Mouse (Mus musculus): Measurements from ENCODE around the gene Zfp42. TPM values are rescaled to one million over a fixed set of nuclear protein-coding genes. Genes with fewer than 3 reads are reported as not detected.
"Not testable (repeated sequence)": the region's sequence is repeated elsewhere in the genome, so short reads cannot be mapped to it uniquely, and the experiment has no call there.

Zfp42 gene
- total RNA-seq (2021) = not detected
- long read RNA-seq, experiment 1 = 0 reads
- long read RNA-seq, experiment 2 = 0 reads

GRCm38 (mm10) chr8:43306896-43307295, at the start of gene Zfp42:
TSS of gene Zfp42 (minus strand) at chr8:43306980.
- TF ChIP-seq CTCF (conservative IDR thresholded peaks at IDR 0.05) = no peak
- Histone ChIP-seq H3K27ac (no peak within 1 kb of the TSS), H3K4me3 (no peak within 1 kb of the TSS)
- no peak for DNase-seq (ENCODE audit: low spot score in 2 of 2)

GRCm38 (mm10) chr8:43356069-43356770, 49.4 kb upstream of the Zfp42 start:
- no peak for DNase-seq (ENCODE audit: low spot score in 2 of 2)
- Histone ChIP-seq H3K27ac (no peak overlapping the region), H3K4me3 (no peak overlapping the region)
- no peak for TF ChIP-seq CTCF (conservative IDR thresholded peaks at IDR 0.05)

- not testable (repeated sequence) for H3K27ac ChIP-seq; H3K4me3 ChIP-seq; DNase-seq (ENCODE audit: low spot score in 2 of 2)
Measured at GRCm38 (mm10) chr8:43352241-43352640, 45.5 kb upstream of the Zfp42 start.

- no peak for DNase-seq (ENCODE audit: low spot score in 2 of 2)
- no peak overlapping the region for H3K27ac ChIP-seq
- TF ChIP-seq CTCF (conservative IDR thresholded peaks at IDR 0.05) = no peak
- no peak overlapping the region for H3K4me3 ChIP-seq
Measured at GRCm38 (mm10) chr8:43338555-43338954, 31.8 kb upstream of the Zfp42 start.

DNA sequence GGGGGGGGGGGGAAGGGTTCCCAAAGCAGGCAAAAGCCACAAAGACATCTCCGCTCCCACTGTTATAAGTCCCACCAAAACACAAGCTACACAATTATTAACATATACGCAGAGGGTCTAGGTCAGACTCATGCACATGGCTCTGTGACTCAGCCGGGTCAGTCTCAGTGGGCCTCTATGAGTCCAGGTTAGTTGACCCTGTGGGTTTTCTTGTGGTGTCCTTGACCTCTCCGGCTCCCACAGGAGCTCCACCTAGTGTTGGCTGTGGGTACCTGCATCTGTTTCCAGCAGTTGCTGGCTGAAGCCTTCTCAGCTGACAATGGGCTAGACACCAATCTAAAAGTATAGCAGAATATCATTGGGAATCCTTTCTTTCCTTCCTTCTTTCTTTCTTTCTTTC, 26.7 kb upstream of the Zfp42 start:
- peak; percentile 69 for TF ChIP-seq CTCF (conservative IDR thresholded peaks at IDR 0.05)
- H3K27ac ChIP-seq = no peak overlapping the region
- no peak overlapping the region for H3K4me3 ChIP-seq
- no peak for DNase-seq (ENCODE audit: low spot score in 2 of 2)

DNA sequence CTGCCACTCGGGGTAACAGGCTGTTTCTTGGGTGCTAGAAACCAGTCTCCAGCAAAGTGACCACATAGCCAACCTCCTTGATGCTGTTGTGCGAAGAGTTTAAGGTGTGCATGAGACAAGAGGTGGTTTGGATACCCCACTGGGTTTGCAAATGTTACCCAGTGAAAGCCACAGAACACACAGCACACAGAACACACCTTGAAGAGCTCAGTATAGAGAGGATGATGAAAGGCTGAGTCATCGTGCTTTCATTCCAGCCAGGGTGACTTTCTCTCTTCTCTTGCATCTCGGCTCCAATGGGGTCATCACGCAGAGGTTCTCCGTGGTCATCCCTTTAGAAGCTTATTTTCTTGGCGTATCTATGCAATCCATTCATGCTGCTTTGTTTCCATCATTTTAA, 24.9 kb upstream of the Zfp42 start:
- H3K4me3 ChIP-seq = no peak overlapping the region
- H3K27ac ChIP-seq = no peak overlapping the region
- no peak for DNase-seq (ENCODE audit: low spot score in 2 of 2)
- TF ChIP-seq CTCF (conservative IDR thresholded peaks at IDR 0.05) = no peak

GRCm38 (mm10) chr8:43329913-43330705, 23.3 kb upstream of the Zfp42 start:
- no peak for TF ChIP-seq CTCF (conservative IDR thresholded peaks at IDR 0.05)
- no peak for DNase-seq (ENCODE audit: low spot score in 2 of 2)
- H3K4me3 ChIP-seq = no peak overlapping the region

GRCm38 (mm10) chr8:43328666-43329065, 21.9 kb upstream of the Zfp42 start:
- no peak for DNase-seq (ENCODE audit: low spot score in 2 of 2)
- Histone ChIP-seq H3K27ac (no peak overlapping the region), H3K4me3 (no peak overlapping the region)
- TF ChIP-seq CTCF (conservative IDR thresholded peaks at IDR 0.05) = no peak

More at GRCm38 (mm10) chr8:43329913-43330705, 23.3 kb upstream of the Zfp42 start:
- no peak overlapping the region for H3K27ac ChIP-seq

DNA sequence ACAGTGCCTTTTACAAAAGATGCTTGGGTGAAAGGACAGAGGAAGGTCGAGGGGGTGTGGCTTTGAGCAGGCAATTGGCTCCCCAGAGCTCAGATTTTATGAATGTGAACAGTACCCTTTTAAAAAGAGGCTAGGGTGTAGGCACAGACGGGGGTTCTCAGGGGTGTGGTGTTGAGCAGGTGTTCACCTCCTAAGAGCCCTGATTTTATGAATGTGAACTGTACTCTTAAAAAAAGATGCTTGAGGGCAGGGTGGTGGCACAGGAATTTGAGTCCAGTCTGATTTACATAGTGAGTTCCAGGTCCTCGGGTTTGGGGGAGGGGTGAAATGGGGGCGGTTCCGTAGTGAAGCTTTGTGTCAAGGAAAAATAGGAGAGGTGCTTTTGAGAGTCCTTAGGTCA, 14.0 kb upstream of the Zfp42 start:
- DNase-seq (ENCODE audit: low spot score in 2 of 2) = no peak
- H3K4me3 ChIP-seq = no peak overlapping the region
- TF ChIP-seq CTCF (conservative IDR thresholded peaks at IDR 0.05) = no peak

DNA sequence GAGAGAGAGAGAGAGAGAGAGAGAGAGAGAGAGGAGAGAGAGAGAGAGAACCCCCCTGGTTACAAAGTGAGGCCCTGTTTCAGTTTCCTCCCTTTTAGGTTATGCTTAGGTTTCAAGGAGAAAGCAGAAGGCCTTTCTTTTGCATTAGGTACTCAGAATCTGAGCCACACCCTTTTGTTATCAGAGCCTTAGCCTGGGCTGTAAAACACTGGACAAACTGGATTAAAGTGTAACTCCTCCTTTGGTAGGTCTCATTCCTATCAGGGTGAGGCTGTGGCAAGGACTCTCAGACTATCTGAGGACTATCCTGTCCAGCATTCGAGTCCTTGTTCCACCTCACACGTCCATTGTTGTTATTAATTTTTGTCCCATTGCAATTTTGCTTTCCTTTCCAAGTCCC, 1.4 kb upstream of the Zfp42 start:
- TF ChIP-seq CTCF (conservative IDR thresholded peaks at IDR 0.05) = no peak
- no peak overlapping the region for H3K4me3 ChIP-seq
- DNase-seq (ENCODE audit: low spot score in 2 of 2) = no peak
- no peak overlapping the region for H3K27ac ChIP-seq

More for the DNA sequence above, 14.0 kb upstream of the Zfp42 start:
- H3K27ac ChIP-seq = no peak overlapping the region

DNA sequence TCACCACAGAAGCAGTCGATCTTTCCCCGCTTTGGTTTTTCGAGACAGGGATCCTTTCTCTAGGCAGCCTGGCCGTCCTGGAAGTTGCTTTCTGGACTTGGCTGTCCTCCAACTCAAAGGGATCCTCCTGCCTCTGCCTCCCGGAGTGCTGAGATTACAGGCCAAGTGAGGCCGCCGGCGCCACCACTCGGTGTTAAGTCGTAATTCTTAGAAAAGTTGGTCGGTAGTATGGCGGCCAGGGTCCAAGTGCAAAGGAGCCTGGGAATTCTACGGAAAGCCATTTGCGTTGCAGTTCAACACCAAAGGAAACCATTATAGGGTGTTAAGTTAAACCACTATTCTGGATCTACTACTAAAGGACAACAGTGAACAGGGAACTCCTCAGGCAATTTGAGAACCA, 1.1 kb downstream of the Zfp42 start:
- no peak for TF ChIP-seq CTCF (conservative IDR thresholded peaks at IDR 0.05)
- DNase-seq (ENCODE audit: low spot score in 2 of 2) = no peak
- no peak overlapping the region for H3K4me3 ChIP-seq
- H3K27ac ChIP-seq = no peak overlapping the region

- TF ChIP-seq CTCF (conservative IDR thresholded peaks at IDR 0.05) = no peak
Measured at GRCm38 (mm10) chr8:43299796-43300195, 7.0 kb downstream of the Zfp42 start.

DNA sequence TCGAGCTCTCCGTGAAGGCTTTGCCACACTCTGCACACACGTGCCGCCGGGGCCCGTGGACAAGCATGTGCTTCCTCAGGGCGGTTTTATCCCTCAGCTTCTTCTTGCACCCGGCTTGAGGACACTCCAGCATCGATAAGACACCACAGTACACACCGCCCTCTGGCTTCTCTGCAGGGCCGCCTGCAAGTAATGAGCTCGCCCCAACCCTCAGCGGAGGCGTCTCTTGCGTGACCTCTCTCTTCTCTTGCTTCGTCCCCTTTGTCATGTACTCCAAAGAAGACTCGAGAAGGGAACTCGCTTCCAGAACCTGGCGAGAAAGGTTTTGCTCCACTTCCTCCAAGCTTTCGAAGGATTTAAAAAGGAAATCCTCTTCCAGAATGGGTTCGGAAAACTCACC, 11.0 kb downstream of the Zfp42 start:
- Histone ChIP-seq H3K27ac (no peak overlapping the region), H3K4me3 (no peak overlapping the region)
- TF ChIP-seq CTCF (conservative IDR thresholded peaks at IDR 0.05) = no peak
- no peak for DNase-seq (ENCODE audit: low spot score in 2 of 2)

More at GRCm38 (mm10) chr8:43299796-43300195, 7.0 kb downstream of the Zfp42 start:
- no peak for DNase-seq (ENCODE audit: low spot score in 2 of 2)
- no peak overlapping the region for H3K27ac ChIP-seq
- H3K4me3 ChIP-seq = no peak overlapping the region

GRCm38 (mm10) chr8:43294191-43294590, 12.6 kb downstream of the Zfp42 start:
- H3K4me3 ChIP-seq = no peak overlapping the region
- no peak overlapping the region for H3K27ac ChIP-seq
- no peak for DNase-seq (ENCODE audit: low spot score in 2 of 2)
- TF ChIP-seq CTCF (conservative IDR thresholded peaks at IDR 0.05) = no peak

All from layer of hippocampus, adult 2 months (tissue).